Mouse (Mus musculus): ENCODE data around the gene A530084C06Rik. TPM values are rescaled to one million over a fixed set of nuclear protein-coding genes. Genes with fewer than 3 reads are reported as not detected.

The A530084C06Rik gene
- total RNA-seq, 1 experiment from 2014 or later = 0.09 TPM

- no peak for DNase-seq
These were observed 16.1 kb downstream of the A530084C06Rik start for GRCm38 (mm10) chr13:31543021-31543420.

DNA sequence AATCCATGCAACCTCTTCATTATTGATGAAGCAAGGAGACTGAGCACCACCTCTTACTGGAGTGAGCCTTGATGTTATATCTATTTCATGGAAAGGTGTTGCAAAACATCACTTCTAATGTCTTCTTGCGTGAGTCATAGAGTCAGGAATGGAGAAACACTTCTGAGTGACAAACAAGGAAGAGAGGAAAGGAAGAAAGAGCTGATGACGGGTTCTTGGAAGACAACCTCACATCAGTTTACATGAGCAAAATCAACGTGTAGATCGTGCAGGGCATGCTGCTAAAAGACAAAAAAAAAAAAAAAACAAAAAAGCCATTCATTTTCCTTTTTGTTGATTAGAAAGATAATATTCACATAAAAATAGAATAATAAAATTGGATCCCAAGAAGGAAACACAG is 24.4 kb downstream of the A530084C06Rik start:
- DNase-seq = no peak

- no peak for DNase-seq
These were observed 27.5 kb downstream of the A530084C06Rik start for GRCm38 (mm10) chr13:31531651-31532061.

- no peak for DNase-seq
These were observed 27.9 kb downstream of the A530084C06Rik start for GRCm38 (mm10) chr13:31531186-31531585.

DNA sequence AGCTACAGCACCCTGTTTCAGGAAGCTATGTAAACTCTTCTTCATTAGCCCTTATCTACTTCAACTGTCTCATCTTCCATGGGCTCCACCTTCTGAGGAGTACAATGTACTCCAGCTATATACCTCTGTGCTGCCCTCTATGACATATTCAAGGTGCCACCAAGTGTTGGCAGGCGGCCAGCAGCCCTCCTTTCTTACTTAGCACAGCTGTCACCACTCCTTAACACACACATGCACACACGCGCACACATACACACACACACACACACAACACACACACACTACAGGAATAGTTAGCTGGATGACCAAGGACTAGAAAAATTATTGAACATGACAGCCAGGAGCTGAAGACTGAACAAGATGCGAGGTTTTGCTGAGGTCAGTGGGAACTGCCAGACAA is 34.2 kb downstream of the A530084C06Rik start:
- no peak for DNase-seq

DNA sequence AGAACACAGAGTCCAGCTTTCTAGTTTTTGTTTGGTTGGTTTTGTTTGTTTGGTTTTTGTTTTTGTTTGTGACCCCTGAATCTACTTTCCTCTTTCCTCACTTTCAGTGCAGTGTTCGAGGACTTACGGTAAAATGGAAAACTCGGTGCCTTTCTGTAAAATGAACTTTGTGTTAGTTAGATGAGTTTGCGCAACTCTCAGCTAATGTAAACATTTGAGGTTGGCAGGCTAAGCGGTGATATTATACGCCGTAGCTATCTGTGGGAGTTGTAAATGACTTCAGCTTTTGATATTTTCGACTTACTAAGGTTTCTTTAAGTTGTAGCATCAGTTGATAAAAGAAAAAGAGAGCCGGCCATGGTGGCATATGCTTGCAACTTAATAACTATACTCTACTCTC is 40.2 kb downstream of the A530084C06Rik start:
- DNase-seq = no peak

GRCm38 (mm10) chr13:31518411-31518886 is 40.7 kb downstream of the A530084C06Rik start:
- peak; percentile 65 for DNase-seq

GRCm38 (mm10) chr13:31515261-31515660 is 43.9 kb downstream of the A530084C06Rik start:
- no peak for DNase-seq

DNA sequence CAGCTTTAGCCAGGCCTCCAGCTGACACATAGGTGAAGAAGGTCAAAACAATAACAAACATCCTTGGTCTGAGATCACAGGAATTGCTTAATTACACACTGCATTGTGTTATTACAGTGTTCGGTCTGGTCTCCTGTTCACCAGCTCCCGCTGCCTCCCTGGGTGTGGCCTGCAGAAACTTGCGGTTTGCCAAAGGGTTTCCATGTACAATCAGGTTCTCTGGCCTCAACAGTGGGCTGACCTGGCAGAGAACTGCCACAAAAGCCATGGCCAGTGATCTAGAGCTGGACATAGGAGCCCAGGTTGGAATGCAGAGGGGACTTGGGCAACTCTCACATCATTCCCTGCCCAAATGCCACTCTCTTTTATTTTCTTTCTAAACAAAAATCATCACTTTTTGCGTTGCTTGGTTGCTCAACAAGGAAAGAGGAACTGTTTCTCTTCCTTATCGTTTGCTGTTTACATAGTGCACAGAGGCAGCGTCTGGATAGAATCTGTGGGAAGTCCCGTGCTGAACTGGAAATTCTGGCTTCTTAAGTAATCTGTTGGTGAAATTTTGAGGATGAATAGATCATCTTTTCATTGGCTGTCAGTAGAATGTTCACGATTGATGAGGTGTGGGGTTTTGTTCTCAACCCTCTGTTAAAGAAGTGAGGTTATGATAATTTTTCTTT is 52.5 kb downstream of the A530084C06Rik start:
- no peak for DNase-seq

Other genes with a start within 250 kb of the A530084C06Rik start
- 0.15 and 0.19 TPM in 2 replicates for gene Foxq1, start 3.2 kb downstream of the A530084C06Rik start, total RNA-seq (2021)
- gene Foxf2, start 66.5 kb upstream of the A530084C06Rik start, total RNA-seq (2021) = not detected in 2 replicates
- 7.3 and 8.1 TPM in 2 replicates for gene Foxc1, start 247.3 kb upstream of the A530084C06Rik start, total RNA-seq (2021)